Mouse (Mus musculus) layer of hippocampus, postnatal 14 days (tissue): ENCODE data around the gene Creg1. TPM values are rescaled to one million over a fixed set of nuclear protein-coding genes. Genes with fewer than 3 reads are reported as not detected.
"Not testable (repeated sequence)": the region's sequence is repeated elsewhere in the genome, so short reads cannot be mapped to it uniquely, and the experiment has no call there.

Experiments used
- DNase-seq, 2 experiments: peaks; one replicate each; pipeline ENCODE4 v3.0.0; 2021 to 2022; ENCODE audit warnings: low spot score in 2 of 2, mixed read lengths in 1 of 2
- total RNA-seq, 2 experiments: library from RNA; stranded (reverse); gene quantifications; 2 replicates each; pipeline ENCODE4 v1.2.3; 2021

The Creg1 gene
- total RNA-seq, 2 experiments from 2014 or later = 26.1 to 30.8 TPM

DNA sequence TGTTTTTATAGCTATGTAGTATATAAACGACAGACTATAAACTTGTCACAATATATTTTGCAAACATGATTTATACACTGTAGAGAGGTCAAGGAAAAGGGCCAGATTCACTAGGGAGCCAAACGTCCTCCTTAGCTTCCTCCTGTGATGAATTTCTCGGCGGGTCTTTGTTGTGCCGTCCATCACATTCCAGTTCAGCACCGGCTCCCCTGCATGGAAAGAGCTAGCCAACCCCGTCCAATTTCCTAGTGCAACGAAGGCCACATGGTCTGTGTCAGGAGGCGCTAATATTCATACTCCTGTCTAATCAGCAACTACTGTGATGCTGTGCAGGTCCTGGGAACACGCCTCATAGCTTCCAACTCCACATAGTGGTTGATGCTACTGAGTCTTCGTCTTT, 15.5 kb upstream of the Creg1 start:
- DNase-seq = no peak

DNA sequence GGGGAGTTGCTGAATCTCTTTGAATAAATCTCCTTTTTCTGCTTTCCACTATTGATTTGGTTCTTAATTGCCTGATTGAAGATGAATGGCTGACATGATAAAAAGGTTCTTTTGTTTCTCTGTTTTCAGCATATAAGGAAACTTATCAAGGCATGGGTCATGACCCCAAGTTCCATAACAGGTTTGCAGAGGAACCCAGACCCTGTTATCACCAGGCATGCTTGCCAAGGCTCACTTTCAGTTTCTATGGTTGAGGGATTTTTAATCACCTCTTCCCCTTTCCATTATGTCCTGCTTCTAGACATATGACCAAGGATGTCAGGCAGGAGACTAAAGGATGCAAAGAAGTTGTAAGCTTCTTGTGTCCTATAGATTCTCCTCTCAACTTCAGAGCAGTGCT, 12.4 kb upstream of the Creg1 start:
- no peak for DNase-seq

DNA sequence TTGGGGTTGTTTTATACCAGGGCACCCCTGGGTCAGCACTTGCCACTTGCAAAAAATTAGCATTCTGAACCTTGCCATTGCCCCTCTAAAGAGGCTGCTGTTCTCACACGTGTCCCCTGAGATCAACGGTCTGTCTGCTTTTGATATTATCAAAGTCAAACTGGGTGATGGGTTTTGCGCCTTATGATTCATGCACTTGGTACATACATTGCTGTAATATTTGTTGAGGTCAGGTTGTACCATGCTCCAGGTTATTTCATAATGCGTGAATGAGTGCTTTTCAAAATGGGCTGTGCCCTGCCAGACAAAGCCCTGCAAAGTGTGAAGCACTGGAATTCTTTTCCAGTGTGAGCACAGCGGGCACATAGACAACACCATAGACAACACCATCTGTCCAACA, 11.7 kb upstream of the Creg1 start:
- DNase-seq = no peak

DNA sequence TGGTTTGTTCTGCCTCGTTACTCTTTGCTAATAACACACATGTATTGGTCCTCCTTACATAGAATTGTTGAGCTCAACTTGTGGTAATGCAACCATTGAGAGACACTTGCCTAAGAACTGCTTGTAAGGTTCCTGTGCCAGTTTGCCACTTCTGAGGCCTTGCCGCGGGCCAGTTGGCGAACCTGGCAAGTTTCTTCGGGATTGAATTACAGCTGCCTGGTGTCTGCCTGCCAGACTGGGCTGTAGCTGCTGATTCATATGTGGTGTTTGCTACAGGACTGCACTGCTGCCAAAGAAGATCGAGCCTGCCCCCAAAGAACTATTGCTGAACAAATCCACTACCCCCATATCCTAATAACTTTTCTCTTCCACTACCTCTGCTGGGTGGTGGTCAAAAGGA, 9.3 kb upstream of the Creg1 start:
- DNase-seq = no peak

DNA sequence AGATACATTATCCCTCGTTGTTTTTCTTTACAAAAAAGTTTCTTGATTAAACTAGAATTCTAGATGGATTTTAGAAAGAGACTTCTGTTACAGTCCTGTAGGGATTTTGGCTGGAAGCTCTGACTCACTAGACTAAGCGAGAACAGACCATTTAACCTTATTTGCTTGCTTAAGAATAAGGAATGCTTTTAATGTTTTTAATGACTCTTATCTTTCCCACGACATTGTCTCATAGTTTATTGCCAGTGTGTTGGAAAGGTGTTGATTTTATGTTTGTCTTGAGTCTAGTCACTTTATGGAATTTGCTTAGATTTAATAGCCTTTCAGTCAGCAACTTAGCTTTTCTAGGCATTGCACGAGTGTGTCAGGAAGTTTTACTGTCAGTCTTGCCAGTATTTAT, 8.4 kb upstream of the Creg1 start:
- no peak for DNase-seq

DNA sequence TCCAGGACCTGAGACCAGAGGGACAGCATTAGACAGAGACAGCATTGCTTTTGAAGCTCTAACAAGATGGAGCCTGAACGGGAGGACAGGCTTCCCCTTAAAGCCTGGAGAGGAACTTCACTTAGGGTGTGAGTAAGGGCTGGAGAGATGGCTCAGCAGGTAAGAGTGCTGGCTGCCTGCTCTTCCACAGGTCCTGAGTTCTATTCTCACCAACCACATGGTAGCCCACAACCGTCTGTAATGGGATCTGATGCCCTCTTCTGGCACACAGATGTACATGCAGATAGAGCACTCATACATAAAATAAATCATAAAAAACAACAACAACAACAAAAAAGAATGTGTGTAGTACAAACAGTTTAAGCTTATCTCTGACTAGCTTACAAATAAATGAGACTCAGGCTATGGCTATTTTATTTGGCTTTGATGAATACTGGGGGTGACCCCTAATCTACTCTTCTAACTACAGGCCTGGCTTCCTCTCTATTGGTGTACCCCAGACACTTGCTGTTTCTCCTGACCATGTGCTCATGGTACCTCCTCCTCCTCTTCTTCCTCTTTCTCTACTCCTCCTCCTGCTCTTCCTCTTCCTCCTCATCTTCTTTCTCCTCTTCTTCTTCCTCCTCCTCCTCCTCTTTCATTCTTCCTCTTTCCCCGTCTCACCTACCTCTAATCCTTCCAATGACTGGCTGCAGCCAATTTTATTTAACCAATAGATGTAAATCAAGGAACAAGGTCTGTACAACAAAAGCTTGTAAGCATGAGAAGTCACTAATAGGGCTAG, 1.8 kb upstream of the Creg1 start:
- DNase-seq = no peak

DNA sequence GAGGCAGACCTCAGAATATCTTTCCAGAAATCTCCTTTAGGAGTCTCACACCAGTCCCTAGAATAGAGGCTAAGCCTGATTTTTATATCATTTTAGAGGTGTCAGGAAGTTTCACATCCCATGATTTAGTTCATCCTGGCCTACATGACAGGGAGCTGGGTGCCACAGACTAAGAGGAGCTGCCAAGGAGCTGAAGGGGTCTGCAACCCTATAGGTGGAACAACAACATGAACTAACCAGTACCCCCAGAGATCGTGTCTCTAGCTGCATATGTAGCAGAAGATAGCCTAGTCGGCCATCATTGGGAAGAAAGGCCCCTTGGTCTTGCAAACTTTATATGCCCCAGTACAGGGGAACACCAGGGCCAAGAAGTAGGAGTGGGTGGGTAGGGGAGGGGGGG, 1.0 kb upstream of the Creg1 start:
- not testable (repeated sequence) for DNase-seq

DNA sequence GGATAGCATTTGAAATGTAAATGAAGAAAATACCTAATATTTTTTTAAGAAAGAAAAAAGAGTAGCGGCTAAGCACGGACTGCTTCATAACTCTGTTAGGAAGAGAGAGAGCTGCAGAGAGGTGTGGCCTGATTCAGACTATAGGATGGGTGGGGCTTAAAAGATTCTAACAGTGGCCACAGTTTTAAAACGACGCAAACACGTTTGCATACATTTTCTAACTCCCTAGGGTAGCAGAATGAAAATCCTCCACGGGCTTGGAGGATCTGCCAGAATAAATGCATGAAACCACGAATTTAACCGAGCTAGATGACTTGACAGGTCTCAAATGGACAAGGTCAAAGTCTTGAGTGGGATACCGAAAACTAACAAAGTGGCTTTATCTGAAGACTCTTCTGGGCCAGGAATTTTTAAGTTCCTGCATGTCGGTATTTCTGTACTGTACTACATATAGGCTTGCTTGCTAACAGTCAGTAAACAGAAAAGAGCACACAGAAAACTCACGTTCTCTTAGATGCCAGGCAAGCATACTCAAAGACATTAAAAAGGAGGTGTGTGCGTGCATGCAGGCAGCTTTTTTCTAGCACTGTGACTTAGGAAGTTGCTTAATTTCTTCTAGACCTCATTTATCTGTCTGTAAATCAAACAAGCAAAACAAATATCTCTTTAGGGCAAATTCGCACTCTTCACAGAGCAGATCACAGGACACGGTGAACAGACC, 472 bp upstream of the Creg1 start:
- no peak for DNase-seq

DNA sequence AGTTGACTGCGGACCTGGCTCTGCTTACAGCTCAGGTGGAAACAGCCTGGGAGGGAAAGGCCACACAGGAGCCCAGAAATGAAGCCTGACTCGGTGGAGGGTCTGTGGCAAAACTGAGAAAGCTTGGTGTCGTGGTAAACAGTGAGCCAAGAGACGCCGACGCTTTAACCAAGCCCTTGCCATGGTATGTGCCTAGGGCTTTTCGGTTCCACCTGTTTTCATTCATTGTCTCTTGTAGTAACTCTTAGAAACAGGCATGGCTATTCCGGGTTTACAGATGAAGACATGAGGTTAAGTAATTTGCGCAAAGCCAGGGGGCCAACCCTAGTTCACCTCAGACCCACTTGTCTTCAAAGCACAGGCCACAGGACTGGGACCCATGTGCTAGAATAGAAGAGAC, 1.0 kb downstream of the Creg1 start:
- DNase-seq = no peak

DNA sequence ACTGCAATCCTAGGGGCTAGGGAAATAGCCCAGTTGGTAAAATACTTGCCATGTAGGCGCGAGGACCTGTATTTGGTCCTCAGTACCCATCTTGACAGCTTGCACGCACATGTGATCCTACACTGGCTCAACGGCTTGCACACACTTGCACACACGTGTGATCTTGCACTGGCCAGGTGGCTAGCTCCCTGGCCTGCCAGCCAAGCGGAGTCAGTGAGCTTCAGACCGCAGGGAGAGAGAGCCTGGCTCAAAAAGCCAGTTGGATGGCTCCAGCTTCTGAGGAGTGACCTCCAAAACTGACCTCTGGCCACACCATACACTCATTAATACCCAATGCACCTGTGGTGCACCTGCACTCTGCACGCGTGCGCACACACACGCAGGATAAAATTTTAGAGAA, 1.5 kb downstream of the Creg1 start:
- DNase-seq = no peak

DNA sequence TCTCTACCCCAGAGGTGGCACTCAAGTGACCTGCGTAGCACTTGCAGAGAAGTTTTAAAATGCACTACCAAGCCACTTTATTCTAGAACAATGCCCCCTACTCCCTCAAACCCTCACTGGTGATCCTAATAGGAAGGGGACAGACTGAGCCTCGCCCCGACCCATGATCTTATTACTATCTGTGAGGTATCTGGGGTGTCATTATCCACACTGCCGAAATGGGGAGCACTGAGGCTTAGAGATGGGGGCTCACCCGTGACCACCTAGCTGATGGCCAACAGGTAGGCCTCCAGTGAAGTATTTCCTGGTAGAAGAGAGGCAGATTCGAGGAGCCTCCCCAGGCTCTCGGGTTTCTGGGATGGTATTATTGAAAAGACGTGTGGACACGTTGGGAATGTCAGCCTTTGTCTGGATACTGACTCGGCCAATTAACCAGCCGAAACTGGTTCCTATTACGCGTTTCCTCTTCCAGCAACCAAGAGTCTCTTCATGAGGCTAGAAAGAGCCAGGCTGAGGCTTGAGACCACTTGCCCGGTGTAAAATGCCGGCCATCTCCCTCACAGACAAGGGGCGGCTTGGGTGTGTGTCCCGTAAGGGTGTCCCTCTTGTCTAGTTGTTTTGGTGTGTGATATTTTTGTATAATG, 2.2 kb downstream of the Creg1 start:
- no peak for DNase-seq

DNA sequence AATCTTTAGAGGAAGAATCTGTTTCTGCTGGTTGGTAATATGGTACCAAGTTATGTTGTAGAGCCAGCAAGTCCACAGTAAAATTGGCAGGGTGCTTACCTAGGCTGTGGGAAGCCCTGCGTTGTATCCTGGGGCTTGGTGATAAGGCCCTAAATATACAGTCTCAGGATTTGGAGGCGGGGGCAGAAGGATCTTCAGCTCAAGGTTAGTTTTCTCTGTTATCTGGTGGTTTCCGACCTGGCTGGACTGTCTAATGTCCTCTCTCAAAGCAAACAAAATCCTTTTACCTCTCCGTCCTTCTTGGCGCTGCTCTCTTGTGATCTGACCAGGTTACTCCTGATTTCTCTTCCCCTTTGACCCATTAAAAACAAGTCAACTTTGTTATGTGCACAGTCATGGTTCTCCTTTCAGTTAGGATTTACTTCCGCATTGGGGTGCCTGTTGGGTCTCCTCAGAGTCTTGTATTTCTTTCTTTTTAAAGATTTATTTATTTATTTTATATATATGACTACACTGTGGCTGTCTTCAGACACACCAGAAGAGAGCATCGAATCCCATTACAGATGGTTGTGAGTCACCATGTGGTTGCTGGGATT, 2.8 kb downstream of the Creg1 start:
- DNase-seq = no peak

DNA sequence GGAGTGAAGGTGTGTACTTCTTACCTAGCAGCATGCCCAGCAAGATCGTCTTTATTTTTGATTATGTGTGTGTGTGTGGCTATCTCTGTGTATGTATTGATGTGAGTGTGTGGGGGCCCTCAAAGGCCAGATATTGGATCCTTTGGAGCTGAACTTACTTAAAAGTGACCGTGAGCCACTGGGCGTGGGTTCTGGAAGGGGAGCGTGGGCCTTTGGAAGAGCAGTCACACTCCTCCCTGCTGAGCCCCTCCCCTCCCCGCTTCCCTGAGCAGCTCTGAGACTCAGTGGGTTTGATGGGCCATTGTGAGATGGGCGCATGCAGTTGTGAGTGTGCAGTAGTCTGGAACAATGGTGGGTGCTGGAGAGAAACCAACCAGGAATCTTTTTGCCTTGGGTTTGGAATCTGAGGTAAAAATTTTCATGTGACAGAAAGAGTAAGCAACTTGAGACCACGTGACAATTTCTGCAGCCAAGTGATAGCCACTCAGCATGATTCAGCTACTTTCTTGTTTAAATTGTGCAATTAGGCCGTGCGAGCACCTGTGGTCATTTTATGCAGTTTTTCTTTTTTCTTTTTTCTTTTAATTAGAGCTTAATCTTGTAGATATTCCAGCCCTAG, 5.5 kb downstream of the Creg1 start:
- DNase-seq = no peak

DNA sequence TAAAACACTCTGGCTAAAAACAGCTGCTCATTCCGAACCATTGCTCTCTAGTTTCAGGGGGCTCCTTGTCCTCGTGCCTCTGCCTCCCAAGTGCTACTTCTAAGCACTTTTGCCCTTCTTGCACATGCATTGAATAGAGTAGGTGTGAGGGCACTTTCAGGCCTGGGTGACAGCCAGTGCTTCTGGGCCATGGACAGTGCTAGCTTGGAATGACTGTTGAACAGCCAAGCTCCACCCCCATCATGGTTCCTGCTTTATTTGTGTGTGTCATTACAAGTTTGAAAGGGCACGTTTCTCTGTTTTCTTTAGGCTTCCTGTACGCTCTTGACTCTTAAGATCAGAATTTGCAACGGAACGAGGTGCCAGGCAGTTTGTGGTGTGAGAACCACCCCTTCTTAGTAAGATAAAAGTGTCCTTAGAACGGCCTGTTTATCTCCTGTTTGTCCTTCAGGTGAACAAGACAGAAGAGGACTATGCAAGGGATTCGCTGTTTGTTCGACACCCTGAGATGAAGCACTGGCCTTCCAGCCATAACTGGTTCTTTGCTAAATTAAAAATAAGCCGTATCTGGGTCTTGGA, 6.7 kb downstream of the Creg1 start:
- DNase-seq = no peak

DNA sequence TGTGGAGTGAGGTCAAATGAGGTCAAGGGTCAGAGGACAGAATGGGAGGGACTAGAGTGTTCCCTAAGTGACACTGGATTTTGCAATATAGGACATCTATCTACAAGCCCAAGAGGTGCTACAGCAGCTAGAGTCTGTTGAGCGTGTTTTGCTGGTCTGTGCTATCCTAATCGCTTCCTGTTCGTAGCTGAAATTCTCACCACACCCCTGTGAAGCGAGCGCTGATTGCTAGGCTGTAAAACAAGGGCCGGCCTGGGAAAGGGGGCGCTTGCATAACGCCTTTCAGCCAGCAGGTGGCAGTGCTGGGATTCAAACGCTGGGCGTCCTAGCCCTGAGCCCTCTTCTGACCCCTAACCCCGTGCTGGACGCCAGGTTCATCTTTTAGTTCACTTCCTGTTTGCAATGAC, 7.9 kb downstream of the Creg1 start:
- peak; percentile 65 to 70 for DNase-seq

DNA sequence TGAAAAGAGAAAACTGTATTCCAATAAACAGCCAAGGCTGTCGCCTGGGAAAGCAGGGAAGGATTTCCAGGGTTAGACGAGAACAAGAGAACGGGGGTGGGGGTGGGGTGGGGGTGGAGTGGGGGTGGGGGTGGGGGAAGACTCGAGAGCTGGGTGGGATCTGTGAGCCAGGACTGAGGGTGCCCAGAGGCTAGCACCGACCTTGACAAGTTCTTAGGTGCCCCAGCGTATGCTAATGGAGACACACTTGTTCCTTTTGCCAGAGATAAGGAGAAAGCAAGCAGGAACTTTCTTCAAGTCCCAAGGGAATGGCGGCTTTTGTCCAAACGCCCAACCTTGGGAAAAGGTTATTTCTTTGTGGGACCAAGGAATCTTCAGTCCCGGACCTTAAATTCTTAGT, 8.5 kb downstream of the Creg1 start:
- DNase-seq = no peak

DNA sequence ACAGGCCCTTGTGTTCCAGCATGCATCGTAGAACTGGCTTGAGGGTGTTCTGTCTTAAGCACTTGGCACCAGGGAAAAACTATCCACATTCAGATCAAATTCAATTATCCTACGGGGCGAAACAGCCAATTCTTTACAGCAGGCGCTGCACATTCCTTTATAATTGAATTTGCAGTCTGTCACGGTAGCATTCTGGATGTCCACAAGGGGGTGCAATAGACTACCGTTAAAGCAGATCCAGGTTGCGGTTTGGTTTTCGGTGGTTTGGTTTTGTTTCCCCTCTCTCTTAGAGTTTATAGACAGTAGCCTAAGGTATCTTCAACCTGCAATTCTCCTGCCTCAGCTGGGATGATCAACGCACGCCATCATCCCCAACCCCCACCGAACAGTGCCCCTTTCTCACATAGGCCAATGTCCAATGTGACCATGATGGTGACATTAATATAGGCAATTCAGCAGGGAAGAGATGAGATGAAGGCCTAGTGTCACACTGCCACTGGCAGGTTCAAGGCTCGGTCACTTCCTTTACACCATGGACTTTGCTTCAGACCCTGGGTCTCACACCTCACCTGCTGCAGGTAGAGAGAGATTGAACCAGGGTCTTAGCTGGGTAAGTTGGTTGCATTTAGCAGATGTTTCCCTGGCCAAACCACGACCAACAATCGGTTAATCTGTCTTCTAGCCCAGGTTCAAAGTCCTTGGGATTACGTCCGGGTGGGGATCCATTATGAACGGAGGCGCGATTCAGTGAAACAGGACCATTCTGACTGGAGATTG, 12.2 kb downstream of the Creg1 start:
- peak in 1 of 2 experiments; percentile 71 for DNase-seq

DNA sequence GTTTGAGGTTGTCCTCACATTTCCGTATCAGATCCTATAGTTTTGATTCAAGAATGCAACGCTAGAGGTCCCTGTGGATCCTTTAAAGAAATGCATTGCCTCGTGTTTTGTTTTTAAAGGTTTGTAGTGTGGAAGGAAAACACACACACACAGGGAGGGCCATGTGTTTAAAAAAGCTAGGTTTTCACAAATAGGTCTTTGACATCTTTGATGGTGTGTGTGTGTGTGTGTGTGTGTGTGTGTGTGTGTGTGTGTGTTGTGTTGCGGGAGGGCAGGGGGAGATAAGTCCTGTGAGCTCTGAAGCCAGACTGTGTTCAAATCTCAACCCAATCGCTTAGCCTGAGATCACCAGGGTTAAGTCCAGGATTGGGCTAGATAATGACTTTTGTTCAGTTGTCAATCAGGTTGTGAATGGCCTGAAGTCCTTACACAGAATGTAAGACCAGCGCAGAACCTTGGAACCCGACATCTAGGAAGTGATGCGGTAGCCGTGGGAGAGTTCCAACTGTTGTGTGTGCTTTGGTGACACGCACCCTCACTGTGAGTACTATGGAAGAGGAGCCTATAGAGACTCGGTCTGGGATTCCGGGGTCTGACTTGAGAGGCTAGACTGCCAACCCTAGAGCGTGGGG, 16.5 kb downstream of the Creg1 start:
- DNase-seq = peak in 1 of 2 experiments; percentile 57

DNA sequence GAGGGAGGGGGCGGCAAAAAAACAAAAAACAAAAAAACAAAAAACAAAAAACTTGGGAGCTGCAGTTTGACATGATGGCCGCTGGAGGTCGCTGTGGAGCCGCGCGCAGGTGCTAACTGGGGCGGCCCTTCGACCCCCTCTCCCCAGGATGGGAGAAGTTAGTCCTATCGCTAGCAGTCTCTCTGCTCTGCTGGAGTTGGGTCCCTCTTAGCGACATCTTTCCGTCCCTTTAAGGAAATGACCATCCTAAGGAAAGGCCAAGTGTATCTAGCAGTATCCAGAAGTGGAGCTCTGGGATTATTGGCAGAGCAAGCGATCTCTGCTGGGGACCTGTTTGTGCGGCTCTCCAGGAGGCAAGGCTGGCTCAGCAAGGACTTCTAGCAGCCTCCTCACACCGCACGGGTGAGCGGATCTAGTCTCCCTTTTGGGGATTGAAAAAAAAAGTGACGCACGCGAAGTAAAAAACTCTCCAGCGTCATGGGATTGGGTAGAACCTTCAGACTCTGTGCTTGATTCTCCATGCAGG, 17.1 kb downstream of the Creg1 start:
- peak in 1 of 2 experiments; percentile 22 for DNase-seq

DNA sequence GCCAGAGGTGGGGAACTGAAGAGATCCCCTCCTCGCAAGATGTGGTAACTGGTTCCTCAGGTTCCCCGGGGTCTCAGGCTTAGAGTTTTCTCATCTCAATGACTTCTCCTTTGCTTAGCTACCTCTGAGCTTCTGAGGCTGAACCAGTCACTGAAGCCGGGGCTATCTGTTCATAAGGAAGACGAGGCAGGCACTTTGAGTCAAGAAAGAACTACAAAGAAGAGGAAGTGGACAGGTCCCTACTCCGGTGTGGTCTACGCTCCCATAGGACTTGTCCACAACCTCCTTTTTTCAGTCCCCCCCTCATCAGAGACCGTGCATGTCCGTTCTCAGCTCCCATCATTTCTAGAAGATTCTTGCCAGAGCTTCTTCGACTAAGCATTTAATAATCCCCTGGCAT, 17.9 kb downstream of the Creg1 start:
- no peak for DNase-seq
